Mouse (Mus musculus) urinary bladder, postnatal 4 days (tissue): ENCODE data around the gene Rhot2.
"Not testable (repeated sequence)": the region's sequence is repeated elsewhere in the genome, so short reads cannot be mapped to it uniquely, and the experiment has no call there.

Experiments
- DNase-seq, 2 experiments: peaks; one replicate each; pipeline ENCODE4 v3.0.0; 2021 to 2022; ENCODE audit warnings: low spot score in 2 of 2

Gene Rhot2

GRCm38 (mm10) chr17:25874721-25875170 lies 30.1 kb upstream of the Rhot2 start, which contains the start of gene Mettl26:
Gene Mettl26, plus strand, starts transcription at chr17:25875074.
- DNase-seq = peak; percentile 83 to 96

GRCm38 (mm10) chr17:25874148-25874720 lies 29.6 kb upstream of the Rhot2 start:
- no peak for DNase-seq

GRCm38 (mm10) chr17:25873405-25874147 lies 28.9 kb upstream of the Rhot2 start:
- no peak for DNase-seq

- no peak for DNase-seq
Measured at GRCm38 (mm10) chr17:25872676-25873075, 28.0 kb upstream of the Rhot2 start.

GRCm38 (mm10) chr17:25871566-25871965 lies 26.9 kb upstream of the Rhot2 start:
- not testable (repeated sequence) for DNase-seq

GRCm38 (mm10) chr17:25869954-25870353 lies 25.3 kb upstream of the Rhot2 start:
- no peak for DNase-seq

- no peak for DNase-seq
Measured at GRCm38 (mm10) chr17:25869498-25869897, 24.8 kb upstream of the Rhot2 start.

GRCm38 (mm10) chr17:25868601-25869191 lies 24.0 kb upstream of the Rhot2 start, which contains the start of gene Mcrip2:
Gene Mcrip2, minus strand, starts transcription at chr17:25868764.
- DNase-seq = peak; percentile 74 to 79

- DNase-seq = peak; percentile 56 to 65
Measured at GRCm38 (mm10) chr17:25867836-25868600, 23.4 kb upstream of the Rhot2 start.

- no peak for DNase-seq
Measured at GRCm38 (mm10) chr17:25867509-25867835, 22.8 kb upstream of the Rhot2 start.

- DNase-seq = no peak
Measured at GRCm38 (mm10) chr17:25866172-25866571, 21.5 kb upstream of the Rhot2 start.

GRCm38 (mm10) chr17:25865288-25865687 lies 20.6 kb upstream of the Rhot2 start:
- DNase-seq = peak in 1 of 2 experiments; percentile 59

GRCm38 (mm10) chr17:25864311-25864710 lies 19.7 kb upstream of the Rhot2 start:
- DNase-seq = no peak

- DNase-seq = no peak
Measured at GRCm38 (mm10) chr17:25863681-25864080, 19.0 kb upstream of the Rhot2 start.

- DNase-seq = no peak
Measured at GRCm38 (mm10) chr17:25861704-25862612, 17.3 kb upstream of the Rhot2 start.

GRCm38 (mm10) chr17:25860832-25861703 lies 16.4 kb upstream of the Rhot2 start, which contains the start of gene Wdr90:
Gene Wdr90, minus strand, starts transcription at chr17:25861501.
- peak; percentile 85 to 88 for DNase-seq

GRCm38 (mm10) chr17:25860229-25860628 lies 15.6 kb upstream of the Rhot2 start:
- DNase-seq = no peak

- DNase-seq = no peak
Measured at GRCm38 (mm10) chr17:25843636-25844395, 835 bp downstream of the Rhot2 start.

GRCm38 (mm10) chr17:25843122-25843521 lies 1.5 kb downstream of the Rhot2 start:
- no peak for DNase-seq
